Mouse (Mus musculus) intestine, embryonic 14.5 days (tissue): ENCODE results near the gene Slc7a7. TPM values are rescaled to one million over a fixed set of nuclear protein-coding genes. Genes with fewer than 3 reads are reported as not detected.
"Not testable (repeated sequence)": the region's sequence is repeated elsewhere in the genome, so short reads cannot be mapped to it uniquely, and the experiment has no call there.

Experiments
- ATAC-seq: fragments of 200-750 bp; cut with Nextera tagmentation; replicated peaks from 2 replicates; pipeline ENCODE4 v1.8.0; 2017; ENCODE audit warnings: low read depth, moderate number of reproducible peaks, moderate TSS enrichment, moderate library complexity; ENCODE audit not compliant: low FRiP score, low TSS enrichment
- DNase-seq: peaks from one replicate; pipeline ENCODE4 v3.0.0-alpha.2; 2018; ENCODE audit warnings: low spot score
- H3K27ac ChIP-seq: fragments of 300-500 bp; sonication (generic); 2 replicates; pipeline ENCODE4 v1.5.1; 2014; ENCODE audit warnings: low read depth, mild to moderate bottlenecking, control low read depth
- H3K27me3 ChIP-seq: fragments of 300-500 bp; sonication (generic); replicated peaks from 2 replicates; pipeline ENCODE4 v1.6.1; 2014; ENCODE audit warnings: low read length, control low read depth; ENCODE audit not compliant: control insufficient read depth, insufficient read depth
- H3K36me3 ChIP-seq: fragments of 300-500 bp; sonication (generic); 2 replicates; pipeline ENCODE4 v1.6.1; 2014; ENCODE audit warnings: low read length, control low read depth; ENCODE audit not compliant: control insufficient read depth, insufficient read depth
- H3K4me1 ChIP-seq: fragments of 300-500 bp; sonication (generic); replicated peaks from 2 replicates; pipeline ENCODE4 v1.6.1; 2014; ENCODE audit warnings: low read length, control low read depth, mixed read lengths; ENCODE audit not compliant: control insufficient read depth, insufficient read depth
- H3K4me2 ChIP-seq: fragments of 300-500 bp; sonication (generic); 2 replicates; pipeline ENCODE4 v1.6.1; 2014; ENCODE audit warnings: low read length
- H3K4me3 ChIP-seq: fragments of 300-500 bp; sonication (generic); 2 replicates; pipeline ENCODE4 v1.5.1; 2014; ENCODE audit warnings: low read depth, low read length, control low read depth, mixed read lengths
- H3K9ac ChIP-seq: fragments of 300-500 bp; sonication (generic); 2 replicates; pipeline ENCODE4 v1.6.1; 2014; ENCODE audit warnings: mild to moderate bottlenecking, low read length
- H3K9me3 ChIP-seq: fragments of 300-500 bp; sonication (generic); 2 replicates; pipeline ENCODE4 v1.6.1; 2016; ENCODE audit warnings: low read length, control low read depth; ENCODE audit not compliant: control insufficient read depth
- WGBS: fragments of 180-500 bp; shearing (Covaris S2); extraction: QIAGEN DNeasy Blood & Tissue Kit; methylation state at CpG from one replicate; pipeline ENCODE4 v1.1.7; 2014; 5-methylcytosine and 5-hydroxymethylcytosine counted together
- polyA plus RNA-seq: library from polyadenylated mRNA; unstranded; fragments of >200 nt; fragmentation: Nextera tagmentation; extraction: Ambion mirVana; gene quantifications from 2 replicates; pipeline ENCODE4 v1.2.1, GENCODE M21; 2014

Slc7a7 gene
- polyA plus RNA-seq, 1 experiment from 2014 or later: 21.5 TPM

DNA sequence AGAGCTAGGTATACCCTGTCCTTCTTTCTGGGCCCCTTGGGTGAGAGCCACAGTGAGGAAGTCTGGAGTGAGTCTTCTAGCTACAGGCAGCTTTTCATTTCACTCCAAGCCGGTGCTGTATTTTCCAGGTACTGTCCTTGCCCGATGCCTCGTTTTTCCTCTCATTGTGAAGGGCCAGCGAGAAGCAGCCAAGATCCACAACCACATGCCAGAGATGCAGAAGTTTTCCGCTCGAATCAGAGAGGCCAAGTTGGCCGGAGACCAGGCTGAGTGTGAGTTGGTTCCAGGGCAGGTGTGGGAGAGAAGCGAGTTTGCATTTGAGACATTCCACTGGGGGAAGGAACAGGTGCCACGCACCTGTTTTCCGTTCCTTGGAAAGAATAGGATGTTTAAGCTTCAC is 51.0 kb downstream of the Slc7a7 start:
- no peaks in the 10 kb centered on the region for H3K27me3 ChIP-seq
- H3K27ac ChIP-seq: no peak overlapping the region
- WGBS: 94% methylated on average over 10 of the region's 10 CpGs
- no peak overlapping the region for H3K9ac ChIP-seq
- H3K9me3 ChIP-seq: no peaks in the 10 kb centered on the region
- H3K4me2 ChIP-seq: no peak overlapping the region
- DNase-seq (peak; percentile 42), ATAC-seq (no peak)
- H3K4me1 ChIP-seq: peaks cover 1% of the 10 kb centered on the region
- H3K36me3 ChIP-seq: peaks cover 74% of the 10 kb centered on the region
- H3K4me3 ChIP-seq: no peak overlapping the region

DNA sequence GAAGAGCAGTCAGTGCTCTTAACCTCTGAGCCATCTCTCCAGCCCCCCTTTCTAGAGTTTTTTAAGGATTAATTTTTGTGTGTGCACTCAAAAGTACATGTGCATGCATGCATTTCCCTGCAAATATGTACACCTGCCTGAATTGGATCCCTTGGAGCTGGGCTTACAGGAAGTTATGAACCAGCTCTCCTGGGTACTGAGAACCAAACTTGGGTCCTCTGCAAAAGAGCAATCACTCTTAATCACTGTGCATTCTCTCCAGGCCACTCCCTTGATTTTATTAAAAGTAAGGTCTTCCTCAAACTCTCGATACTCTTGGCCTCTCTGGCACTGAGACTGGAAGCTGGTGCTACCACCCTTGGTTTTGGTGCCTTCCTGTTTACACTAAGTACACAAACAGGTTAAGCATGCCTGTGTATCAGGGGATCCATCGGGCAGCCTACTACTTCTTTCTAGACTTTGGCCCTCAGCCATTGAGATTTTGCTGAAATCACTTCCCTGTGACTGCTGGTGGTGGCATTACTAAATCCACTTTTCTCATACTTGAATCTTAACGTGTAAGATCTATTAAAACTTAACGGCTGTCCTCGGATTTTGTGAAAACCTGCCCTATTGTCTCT is 52.4 kb downstream of the Slc7a7 start:
- H3K9ac ChIP-seq: no peak overlapping the region
- no peak overlapping the region for H3K27ac ChIP-seq
- H3K9me3 ChIP-seq: no peaks in the 10 kb centered on the region
- WGBS: 88% methylated on average over 5 of the region's 5 CpGs
- no peaks in the 10 kb centered on the region for H3K27me3 ChIP-seq
- peak; percentile 43 for DNase-seq
- no peak for ATAC-seq
- H3K36me3 ChIP-seq: peaks cover 64% of the 10 kb centered on the region
- peaks cover 3% of the 10 kb centered on the region for H3K4me1 ChIP-seq
- no peak overlapping the region for H3K4me2 ChIP-seq
- H3K4me3 ChIP-seq: no peak overlapping the region

DNA sequence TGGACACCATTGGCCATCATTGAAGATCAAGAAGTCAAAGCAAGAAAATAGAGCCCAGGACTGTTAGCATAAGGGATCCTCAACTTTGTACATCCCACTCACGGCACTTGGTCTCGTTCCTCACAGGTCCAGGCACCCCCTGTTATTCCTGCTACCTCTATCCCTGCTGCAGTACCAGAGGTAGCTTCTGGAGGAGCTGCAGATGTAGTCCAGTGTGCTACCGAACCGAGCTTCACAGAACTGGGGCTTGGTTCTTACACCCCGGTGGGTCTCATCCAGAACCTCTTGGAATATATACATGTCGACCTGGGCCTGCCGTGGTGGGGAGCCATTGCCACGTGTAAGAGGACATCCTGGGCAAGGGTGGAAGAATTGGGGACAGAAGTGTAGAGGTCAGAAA is 54.4 kb downstream of the Slc7a7 start:
- H3K27me3 ChIP-seq: no peaks in the 10 kb centered on the region
- DNase-seq (peak; percentile 47), ATAC-seq (no peak)
- no peak overlapping the region for H3K4me2 ChIP-seq
- H3K9me3 ChIP-seq: no peaks in the 10 kb centered on the region
- peaks cover 44% of the 10 kb centered on the region for H3K36me3 ChIP-seq
- WGBS: 91% methylated on average over 8 of the region's 8 CpGs
- H3K4me3 ChIP-seq: no peak overlapping the region
- no peak overlapping the region for H3K27ac ChIP-seq
- peaks cover 3% of the 10 kb centered on the region for H3K4me1 ChIP-seq
- no peak overlapping the region for H3K9ac ChIP-seq

DNA sequence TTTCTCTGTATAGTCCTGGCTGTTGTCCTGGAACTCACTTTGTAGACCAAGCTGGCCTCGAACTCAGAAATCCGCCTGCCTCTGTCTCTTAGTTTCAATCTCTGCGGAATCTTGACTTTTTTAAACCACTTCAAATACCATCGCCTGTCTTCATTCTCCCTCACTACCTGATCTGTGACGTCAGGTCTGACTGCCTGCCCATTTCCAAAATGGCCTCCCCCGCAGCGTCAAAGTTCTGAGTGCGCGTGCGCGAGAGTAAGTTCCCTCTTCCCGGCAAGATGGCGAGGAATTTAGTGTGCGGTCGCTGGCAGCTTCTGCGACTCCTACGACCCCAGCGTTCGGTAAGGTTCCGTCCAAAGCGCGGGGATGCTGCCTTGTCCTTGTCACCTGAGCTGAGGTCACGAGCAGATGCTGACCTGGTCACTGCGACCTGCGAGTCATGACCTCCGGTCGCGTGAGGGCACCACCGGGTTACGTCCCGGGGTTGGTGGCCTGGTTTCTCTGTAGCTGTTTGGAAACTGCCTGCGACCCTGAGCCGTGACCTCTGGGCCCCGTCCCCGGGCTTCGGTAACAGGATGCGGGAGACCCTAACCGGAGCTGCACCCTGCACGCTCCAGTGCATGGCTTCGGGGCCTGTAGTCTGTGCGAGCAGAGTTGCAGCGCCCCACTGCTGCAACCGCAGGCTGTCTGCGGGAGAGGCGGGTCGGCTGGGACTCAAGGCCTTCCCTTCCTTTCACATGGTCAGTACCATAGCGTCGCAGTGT is 56.8 kb downstream of the Slc7a7 start, which contains the start of gene Oxa1l:
Oxa1l (plus strand) TSS at position 258 of the 764 bp plus-strand sequence.
- H3K4me1 ChIP-seq: peaks cover 3% of the 10 kb centered on the region
- no peaks in the 10 kb centered on the region for H3K27me3 ChIP-seq
- H3K27ac ChIP-seq: peak within 1 kb of the TSS; percentile 76
- no peaks in the 10 kb centered on the region for H3K9me3 ChIP-seq
- peaks cover 25% of the 10 kb centered on the region for H3K36me3 ChIP-seq
- DNase-seq (peak; percentile 99), ATAC-seq (peak; percentile 90)
- WGBS: under 1% methylated on average over 48 of the region's 48 CpGs
- peak within 1 kb of the TSS; percentile 75 for H3K4me2 ChIP-seq
- peak within 1 kb of the TSS; percentile 96 for H3K9ac ChIP-seq
- H3K4me3 ChIP-seq: peak within 1 kb of the TSS; percentile 99

DNA sequence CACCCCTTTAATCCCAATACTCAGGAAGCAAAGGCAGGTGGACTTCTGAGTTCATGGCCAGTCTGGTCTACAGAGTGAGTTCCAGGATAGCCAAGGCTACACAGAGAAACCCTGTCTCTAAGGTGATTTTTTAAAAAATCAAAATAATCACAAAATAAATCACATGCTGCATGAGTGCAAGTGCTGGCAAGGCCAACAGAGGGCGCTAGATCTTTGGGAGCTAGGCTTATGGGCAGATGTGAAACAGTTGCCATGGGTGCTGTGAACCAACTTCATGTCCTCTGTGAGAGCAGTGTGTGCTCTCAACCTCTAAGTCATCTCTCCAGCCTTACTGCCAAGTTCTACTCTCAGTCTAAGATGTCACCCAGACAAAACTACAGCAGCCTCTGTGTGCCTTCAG is 63.2 kb downstream of the Slc7a7 start:
- ATAC-seq: no peak
- H3K27me3 ChIP-seq: no peaks in the 10 kb centered on the region
- DNase-seq: peak; percentile 42
- H3K4me1 ChIP-seq: no peaks in the 10 kb centered on the region
- H3K9me3 ChIP-seq: 0 out of 2 replicates have a peak, but pooled peaks cover 1% of the 10 kb centered on the region
- no peak overlapping the region for H3K9ac ChIP-seq
- 31% methylated on average over 1 of the region's 1 CpGs for WGBS
- H3K27ac ChIP-seq: no peak overlapping the region
- H3K36me3 ChIP-seq: no peaks in the 10 kb centered on the region
- no peak overlapping the region for H3K4me2 ChIP-seq
- no peak overlapping the region for H3K4me3 ChIP-seq

DNA sequence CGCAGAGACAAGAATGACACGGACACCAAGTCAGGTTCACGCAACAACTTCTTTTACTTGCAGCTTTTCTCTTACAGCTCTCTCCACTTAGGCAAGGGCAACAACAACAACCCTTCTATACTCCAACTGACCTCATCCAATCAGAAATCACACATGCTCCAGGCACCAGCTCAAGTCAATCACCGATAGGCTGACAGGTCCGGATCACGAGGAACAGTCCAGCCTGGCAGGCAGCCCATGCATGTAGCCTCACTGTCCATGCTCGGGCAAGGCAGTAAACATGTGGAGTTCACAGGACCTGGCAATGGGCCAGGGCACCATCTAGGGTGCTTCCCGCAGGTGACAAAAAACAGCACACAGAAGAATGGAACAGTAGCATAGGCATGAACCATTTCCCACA is 65.3 kb downstream of the Slc7a7 start:
- DNase-seq: peak; percentile 21
- 0 out of 2 replicates have a peak, but pooled peaks cover 5% of the 10 kb centered on the region for H3K9me3 ChIP-seq
- no peaks in the 10 kb centered on the region for H3K27me3 ChIP-seq
- no peaks in the 10 kb centered on the region for H3K4me1 ChIP-seq
- no peak overlapping the region for H3K27ac ChIP-seq
- H3K9ac ChIP-seq: no peak overlapping the region
- H3K4me3 ChIP-seq: no peak overlapping the region
- 79% methylated on average over 8 of the region's 8 CpGs for WGBS
- H3K4me2 ChIP-seq: no peak overlapping the region
- ATAC-seq: no peak
- H3K36me3 ChIP-seq: no peaks in the 10 kb centered on the region

DNA sequence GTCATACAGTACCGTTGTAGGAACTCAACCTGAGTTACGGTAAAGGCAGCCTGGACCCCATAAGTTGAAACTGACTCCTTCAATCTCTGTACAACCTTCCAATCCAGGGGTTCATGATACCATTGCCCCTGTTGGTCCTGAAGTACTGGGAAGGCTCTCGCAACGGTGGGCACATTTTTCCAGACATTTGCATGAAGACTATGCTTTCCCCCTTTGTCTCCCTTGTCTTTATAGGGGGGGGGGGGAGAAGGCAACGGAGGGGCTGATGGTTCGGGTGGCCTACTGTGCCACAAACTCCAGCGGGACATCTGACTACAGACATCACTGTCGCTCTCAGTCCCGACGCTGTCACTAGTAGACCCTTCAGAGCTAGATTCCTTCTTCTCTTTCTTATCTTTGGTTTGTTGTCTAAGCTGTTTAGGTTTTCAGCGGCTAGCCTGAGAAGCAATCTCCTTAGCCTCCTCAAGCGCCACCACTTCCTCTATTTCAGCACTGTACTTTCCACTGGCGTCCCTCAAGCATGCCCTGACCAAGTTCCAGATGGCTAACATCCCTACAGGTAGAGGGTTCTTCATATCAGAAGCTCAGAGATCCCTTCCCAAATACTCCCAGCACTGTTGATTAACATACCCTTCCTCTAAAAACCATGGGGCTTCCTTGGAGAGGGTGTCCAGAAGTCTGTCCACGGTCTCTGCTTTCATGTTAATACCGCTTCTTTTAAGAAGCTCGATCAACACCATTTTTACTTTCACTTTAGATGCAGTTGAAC is 66.6 kb downstream of the Slc7a7 start:
- H3K4me1 ChIP-seq, H3K9ac ChIP-seq, H3K27me3 ChIP-seq, H3K4me2 ChIP-seq, H3K27ac ChIP-seq, H3K4me3 ChIP-seq, H3K9me3 ChIP-seq, DNase-seq, H3K36me3 ChIP-seq, ATAC-seq: not testable (repeated sequence)
- 91% methylated on average over 16 of the region's 16 CpGs for WGBS

DNA sequence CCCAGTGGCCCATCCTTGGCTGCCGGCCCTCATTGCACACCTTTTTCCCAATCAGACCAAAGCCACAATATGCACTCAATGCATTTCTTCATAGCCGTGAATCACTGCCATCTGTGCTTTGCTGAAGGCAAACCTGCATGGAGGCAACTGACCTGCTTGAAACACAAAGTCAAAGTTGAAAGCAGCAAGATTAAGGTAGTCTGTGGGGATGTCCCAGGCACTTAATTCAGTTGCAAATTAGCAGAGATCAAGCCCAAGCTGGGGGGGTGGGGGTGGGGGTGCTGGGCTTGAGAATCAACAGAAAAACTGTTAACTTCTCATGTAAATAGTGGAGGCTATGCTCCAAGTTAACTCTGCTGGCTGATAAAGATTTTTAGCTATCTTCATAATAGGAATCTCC is 75.8 kb downstream of the Slc7a7 start:
- H3K27me3 ChIP-seq, ATAC-seq, H3K4me3 ChIP-seq, H3K36me3 ChIP-seq, H3K9me3 ChIP-seq, H3K27ac ChIP-seq, DNase-seq, H3K4me2 ChIP-seq, H3K9ac ChIP-seq, H3K4me1 ChIP-seq: not testable (repeated sequence)
- 43% methylated on average over 2 of the region's 2 CpGs for WGBS
